Mouse (Mus musculus): Measurements from ENCODE around the gene Frem2.

Gene Frem2

GRCm38 (mm10) chr3:53555031-53555952 is 101.9 kb downstream of the Frem2 start:
- no peak for DNase-seq (ENCODE audit: low spot score in 2 of 2)

DNA sequence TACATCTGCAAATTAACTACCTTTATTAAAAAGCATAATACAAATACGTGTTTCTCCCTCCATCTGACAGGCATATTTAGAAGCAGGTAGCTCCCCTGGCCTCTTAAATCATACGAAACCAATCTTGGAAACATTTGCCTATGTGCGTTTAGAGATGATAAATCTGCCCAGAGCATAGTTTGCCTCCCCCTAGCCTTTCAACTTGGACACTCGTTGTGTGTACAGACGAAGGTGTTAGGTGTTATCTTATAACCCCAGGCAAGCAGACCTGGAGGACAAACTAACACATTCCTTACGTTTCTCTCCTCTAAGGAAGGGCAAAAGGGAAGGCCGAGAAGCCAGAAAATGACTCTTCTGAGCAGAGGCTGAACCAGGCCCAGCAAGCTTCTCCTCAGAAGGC is 104.5 kb downstream of the Frem2 start:
- no peak for DNase-seq (ENCODE audit: low spot score in 2 of 2)

GRCm38 (mm10) chr3:53532091-53532490 is 125.1 kb downstream of the Frem2 start:
- DNase-seq (ENCODE audit: low spot score in 2 of 2) = no peak

DNA sequence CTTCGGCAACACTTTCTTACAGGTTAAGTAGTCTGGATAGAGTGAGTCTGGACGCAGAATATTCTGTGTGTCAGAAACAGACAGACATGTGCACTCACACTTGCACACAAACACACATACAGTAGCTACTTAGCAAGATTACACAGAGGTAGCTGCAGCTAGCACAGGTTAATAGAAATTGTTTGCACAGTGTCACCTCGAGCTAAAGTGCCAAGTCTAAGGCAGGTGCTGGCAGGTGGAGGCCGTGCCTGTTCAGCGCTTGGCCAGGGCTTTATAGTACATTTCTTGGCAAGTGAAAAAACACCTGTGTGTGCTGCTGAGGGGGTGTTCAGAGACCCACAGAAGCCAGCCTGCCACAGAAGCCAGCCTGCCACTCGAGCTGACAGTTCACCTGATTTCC is 126.8 kb downstream of the Frem2 start:
- no peak for DNase-seq (ENCODE audit: low spot score in 2 of 2)

DNA sequence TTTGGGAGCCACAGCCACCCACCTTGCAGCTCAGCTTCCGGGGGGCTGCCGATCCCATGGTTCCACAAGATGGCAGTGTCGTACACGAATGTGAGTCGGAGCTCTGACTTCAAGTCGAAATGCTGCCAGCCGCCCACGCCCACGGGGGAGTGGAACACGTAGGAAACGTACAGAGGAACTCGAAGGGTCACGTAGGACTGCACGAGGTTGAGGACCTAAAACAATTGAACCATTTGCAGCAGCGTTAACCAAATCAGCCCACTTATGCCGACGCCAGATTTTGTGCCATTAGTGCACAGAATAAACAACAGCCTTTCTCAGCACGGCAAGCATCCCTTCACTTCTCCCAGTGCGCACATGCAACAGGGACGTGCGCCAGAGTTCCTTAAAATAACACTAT is 131.4 kb downstream of the Frem2 start:
- DNase-seq (ENCODE audit: low spot score in 2 of 2) = peak; percentile 78 to 83

DNA sequence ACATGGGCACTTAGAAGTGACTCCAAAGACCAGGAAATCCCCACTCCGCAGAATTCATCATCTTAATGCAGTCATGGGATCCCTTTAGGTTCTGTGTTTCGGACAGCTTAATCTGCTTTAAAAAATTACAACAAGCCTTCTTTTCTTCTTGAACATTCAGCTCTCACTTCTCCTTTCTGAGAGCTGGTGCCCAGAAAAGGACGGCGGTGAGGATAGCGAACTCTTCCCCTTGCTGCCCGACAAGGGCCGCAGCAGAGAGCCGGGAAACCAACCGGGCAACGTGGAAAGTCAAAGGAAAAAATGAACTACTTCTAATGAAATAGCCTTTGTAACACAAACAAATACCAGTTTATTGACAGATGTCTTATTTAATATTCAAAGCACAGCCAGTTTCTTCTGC is 134.4 kb downstream of the Frem2 start:
- no peak for DNase-seq (ENCODE audit: low spot score in 2 of 2)

DNA sequence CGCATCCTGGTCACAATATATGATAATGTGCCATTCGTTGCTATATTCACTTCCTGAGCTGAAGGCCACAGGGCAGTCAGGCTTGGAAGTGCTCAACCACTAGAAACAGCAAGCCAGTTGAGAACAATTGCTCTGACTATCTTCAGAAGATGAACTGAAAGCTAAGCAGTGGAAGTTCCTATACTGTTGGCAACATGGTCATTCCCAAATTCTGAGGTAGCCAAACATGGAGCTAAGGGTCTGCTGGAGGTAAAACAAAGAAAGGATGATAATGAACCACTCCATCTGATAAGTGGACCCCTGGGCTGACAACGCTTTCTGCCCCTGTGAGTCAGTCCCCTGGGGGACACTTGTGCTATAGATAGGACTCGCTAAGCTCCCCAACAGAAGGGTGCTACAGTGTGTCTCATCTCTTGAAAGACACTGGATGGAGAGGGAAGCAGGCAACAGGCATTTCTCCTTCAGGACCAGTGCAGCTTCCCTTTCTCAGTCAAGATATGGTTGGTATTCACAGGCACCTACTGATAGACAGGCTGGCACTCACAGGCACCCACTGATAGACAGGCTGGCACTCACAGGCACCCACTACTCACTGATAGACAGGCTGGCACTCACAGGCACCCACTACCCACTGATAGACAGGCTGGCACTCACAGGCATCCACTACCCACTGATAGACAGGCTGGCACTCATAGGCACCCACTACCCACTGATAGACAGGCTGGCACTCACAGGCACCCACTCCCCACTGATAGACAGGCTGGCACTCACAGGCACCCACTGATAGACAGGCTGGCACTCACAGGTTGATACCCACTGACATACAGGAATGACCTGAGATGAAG is 142.7 kb downstream of the Frem2 start:
- no peak for DNase-seq (ENCODE audit: low spot score in 2 of 2)

- DNase-seq (ENCODE audit: low spot score in 2 of 2) = no peak
Observed at GRCm38 (mm10) chr3:53513096-53513495, 144.1 kb downstream of the Frem2 start.

DNA sequence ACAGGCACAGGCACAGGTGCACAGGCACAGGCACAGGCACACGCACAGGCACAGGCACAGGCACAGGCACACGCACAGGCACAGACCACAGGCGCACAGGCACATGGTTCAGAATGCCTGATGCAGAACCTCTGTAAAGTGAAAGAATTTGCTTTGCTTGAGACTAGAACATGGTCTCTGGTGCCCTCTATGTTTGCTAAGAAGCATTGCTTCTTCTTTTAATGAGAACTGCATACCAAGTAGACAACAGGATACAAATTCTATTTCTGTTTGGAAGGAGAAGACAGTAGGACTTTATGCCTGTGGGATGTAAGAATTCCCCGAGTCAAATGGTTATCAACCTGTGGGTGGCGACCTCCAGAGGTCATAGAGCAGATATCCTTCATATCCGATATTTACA is 154.7 kb downstream of the Frem2 start:
- no peak for DNase-seq (ENCODE audit: low spot score in 2 of 2)

GRCm38 (mm10) chr3:53498351-53498905 is 158.7 kb downstream of the Frem2 start:
- DNase-seq (ENCODE audit: low spot score in 2 of 2) = no peak

- DNase-seq (ENCODE audit: low spot score in 2 of 2) = no peak
Observed at GRCm38 (mm10) chr3:53488353-53488752, 168.8 kb downstream of the Frem2 start, which contains the start of gene Stoml3. Gene Stoml3 (plus strand): TSS chr3:53488653.

- no peak for DNase-seq (ENCODE audit: low spot score in 2 of 2)
Observed at GRCm38 (mm10) chr3:53486996-53487576, 170.1 kb downstream of the Frem2 start.

GRCm38 (mm10) chr3:53486561-53486960 is 170.6 kb downstream of the Frem2 start:
- DNase-seq (ENCODE audit: low spot score in 2 of 2) = no peak

DNA sequence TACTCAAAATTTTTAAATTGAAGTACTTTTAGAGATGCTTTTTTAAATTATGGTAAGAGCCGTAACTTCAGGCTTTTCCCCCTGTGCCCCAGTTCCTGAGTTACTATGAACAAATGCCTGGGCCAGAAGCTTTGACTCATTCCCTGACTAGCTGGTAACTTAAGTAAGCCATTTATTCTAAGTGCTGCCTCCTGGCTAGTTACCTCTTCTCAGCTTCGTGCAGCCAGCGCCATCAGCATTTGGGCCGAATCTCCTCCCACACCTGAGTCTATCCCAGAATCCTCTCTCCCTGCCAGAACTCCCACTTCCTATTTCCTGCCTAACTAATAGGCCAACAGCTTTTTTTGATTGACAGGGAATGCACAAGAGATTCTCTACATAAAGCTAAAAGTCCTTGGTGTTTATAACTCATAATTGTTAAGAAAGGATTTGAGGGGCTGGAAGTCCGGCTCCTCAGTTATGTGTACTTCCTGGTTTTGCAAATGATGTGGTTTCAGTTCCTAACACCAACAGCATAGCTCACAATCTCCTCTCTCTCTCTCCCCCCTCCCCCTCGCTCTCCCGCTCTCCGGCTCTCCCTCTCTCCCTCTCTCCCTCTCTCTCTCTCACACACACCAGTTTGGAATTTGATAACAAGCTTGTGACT is 173.6 kb downstream of the Frem2 start:
- DNase-seq (ENCODE audit: low spot score in 2 of 2) = no peak

DNA sequence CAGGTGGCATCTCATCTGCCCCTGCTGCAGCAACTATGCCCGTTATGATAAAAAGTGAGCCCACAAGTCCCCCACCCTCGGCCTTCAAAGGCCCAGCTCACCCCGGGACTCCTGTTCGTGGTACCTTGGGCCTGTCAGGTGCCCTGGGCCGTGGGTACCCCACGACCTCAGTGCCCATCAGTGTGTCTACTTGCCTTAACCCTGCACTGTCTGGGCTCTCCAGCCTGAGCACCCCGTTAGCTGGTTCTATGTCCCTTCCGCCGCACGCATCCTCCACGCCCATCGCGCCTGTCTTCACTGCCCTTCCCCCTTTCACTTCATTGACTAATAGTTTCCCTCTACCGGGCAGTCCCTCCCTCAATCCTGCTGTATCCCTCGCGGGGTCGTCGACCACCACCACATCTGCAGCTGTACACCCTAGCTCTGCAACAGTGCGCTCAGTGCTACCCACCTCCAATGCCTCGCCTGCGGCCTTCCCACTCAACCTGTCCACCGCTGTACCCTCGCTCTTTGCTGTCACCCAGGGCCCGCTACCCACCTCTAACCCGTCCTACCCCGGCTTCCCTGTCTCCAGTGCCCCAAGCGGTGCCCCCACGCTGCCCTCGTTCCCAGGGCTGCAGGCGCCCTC is 178.6 kb downstream of the Frem2 start:
- no peak for DNase-seq (ENCODE audit: low spot score in 2 of 2)

DNA sequence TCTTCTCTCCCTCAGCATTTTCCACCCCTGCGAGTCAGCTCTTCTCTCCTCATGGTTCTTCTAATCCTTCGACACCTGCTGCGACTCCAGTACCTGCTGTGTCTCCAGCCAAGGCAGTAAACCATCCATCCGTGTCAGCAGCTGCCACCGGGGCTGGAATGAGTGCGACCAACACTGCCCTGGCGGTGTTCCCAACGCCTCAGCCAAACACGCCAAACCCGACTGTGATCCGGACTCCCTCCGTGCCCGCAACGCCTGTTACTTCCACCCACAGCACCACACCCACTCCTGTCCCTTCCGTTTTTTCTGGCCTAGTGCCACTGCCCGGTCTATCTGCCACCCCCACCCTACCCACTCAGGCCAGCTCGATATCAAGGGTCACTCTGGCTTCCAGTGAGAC is 179.7 kb downstream of the Frem2 start:
- DNase-seq (ENCODE audit: low spot score in 2 of 2) = no peak

DNA sequence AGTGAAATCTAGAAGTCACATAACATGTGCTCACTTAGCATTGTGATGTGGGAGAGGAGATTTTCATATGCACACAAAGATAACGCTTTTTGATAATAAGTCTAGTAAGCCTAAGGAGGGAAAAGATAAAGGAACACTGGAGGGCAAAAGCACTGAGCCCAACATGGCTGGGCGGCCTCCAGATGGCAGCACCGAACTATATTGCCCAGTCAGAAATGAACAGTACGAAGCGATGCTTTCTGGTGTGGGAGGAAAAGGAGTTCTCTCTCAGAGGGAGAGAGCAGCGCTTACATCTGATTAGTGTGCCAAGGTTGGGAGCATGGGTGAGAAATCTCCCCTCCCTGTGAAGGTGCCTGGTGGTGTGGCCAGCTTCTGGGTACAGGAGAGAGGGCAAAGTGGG is 181.3 kb downstream of the Frem2 start:
- DNase-seq (ENCODE audit: low spot score in 2 of 2) = no peak

- DNase-seq (ENCODE audit: low spot score in 2 of 2) = no peak
Observed at GRCm38 (mm10) chr3:53474179-53474578, 183.0 kb downstream of the Frem2 start.

GRCm38 (mm10) chr3:53472061-53472460 is 185.1 kb downstream of the Frem2 start:
- no peak for DNase-seq (ENCODE audit: low spot score in 2 of 2)

DNA sequence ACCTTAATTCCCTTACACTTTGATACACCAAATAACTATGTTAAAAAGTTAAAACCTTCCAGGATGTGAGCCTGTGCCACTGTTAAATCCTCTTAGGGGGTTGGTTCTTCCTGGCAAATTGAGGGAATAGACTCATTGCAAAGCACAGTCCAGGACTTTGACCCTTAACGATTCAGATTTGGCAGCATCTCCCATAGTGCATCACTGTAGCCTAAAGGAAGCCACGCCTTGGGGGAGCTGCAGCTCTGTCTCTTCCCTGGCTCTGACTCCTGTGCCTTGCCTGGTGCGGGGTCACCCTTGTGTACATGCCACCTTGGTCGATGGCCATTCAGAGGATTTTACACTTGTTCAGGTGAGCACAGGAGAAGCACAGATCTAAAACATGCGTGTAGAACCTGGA is 187.5 kb downstream of the Frem2 start:
- no peak for DNase-seq (ENCODE audit: low spot score in 2 of 2)

GRCm38 (mm10) chr3:53467356-53467755 is 189.8 kb downstream of the Frem2 start:
- no peak for DNase-seq (ENCODE audit: low spot score in 2 of 2)
